Mouse (Mus musculus) adipocyte (in vitro differentiated cells): Measurements from ENCODE around the gene Armh3.
"Not testable (repeated sequence)": the region's sequence is repeated elsewhere in the genome, so short reads cannot be mapped to it uniquely, and the experiment has no call there.

Source experiments
- DNase-seq: peaks from one replicate; pipeline ENCODE4 v3.0.0-alpha.2; 2016; ENCODE audit warnings: low spot score

Gene Armh3

DNA sequence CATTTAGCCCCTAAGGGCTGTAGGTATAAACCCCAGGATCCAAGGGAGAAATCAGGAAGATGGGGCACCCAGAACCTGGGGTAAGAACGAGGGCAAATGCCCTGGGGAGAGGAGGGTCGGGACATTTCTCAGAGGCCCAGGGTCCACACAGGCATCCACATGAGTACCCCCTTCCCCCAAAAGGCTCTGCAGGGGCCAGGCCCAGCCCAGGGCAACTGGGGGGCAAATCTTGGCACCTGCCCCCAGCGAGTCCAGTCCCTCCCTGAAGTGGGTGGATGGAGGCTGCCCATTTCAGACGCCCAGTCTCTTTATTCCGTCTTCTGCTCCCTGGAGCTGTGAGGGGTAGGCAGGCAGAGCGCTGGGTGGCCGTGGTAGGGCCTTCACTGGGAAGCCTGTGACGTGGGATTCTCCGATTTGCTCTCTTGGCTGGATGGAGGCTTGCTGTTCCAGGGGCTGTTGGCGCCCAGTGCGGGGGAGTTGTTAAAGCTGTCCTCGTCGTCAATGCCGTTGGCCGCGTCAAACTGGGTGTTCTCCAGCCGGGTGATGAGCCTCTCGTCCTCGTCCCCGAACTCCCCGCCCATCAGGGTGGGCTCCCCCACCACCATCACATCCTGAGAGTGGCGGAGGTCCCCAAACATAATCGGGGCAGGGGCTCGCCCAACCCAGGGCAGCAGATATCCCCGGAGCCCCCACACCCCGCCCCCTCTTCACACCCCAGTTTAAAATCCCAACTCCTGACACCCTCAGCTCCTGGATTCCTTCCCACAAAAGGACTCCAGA is 34.6 kb upstream of the Armh3 start:
- DNase-seq: no peak

- DNase-seq: peak; percentile 28
Observed at GRCm38 (mm10) chr19:46031689-46032432, 33.6 kb upstream of the Armh3 start.

GRCm38 (mm10) chr19:46030196-46030983 is 32.1 kb upstream of the Armh3 start:
- DNase-seq: no peak

GRCm38 (mm10) chr19:46029652-46030051 is 31.4 kb upstream of the Armh3 start:
- no peak for DNase-seq

DNA sequence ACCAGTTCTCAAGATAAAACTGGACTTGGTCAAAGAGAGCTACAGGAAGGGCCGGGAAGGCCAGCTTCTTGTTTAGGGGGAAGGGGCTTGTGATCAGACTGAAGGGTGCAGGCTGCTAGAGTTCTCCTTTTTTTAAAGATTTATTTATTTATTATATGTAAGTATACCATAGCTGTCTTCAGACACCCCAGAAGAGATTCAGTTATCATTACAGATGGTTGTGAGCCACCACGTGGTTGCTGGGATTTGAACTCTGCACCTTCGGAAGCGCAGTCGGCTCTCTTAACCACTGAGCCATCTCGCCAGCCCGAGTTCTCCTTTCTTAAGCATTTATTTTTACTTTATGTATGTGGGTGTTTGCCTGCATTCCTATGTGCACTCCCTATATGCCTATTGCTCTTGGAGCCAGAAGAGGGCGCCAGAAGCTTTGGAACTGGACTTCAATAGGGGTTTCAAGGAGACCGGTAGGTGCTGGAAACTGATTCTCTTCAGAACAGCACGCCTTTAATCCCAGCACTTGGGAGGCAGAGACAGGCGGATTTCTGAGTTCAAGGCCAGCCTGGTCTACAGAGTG is 30.5 kb upstream of the Armh3 start:
- DNase-seq: peak; percentile 20

- DNase-seq: no peak
Observed at GRCm38 (mm10) chr19:46026567-46026966, 28.3 kb upstream of the Armh3 start.

DNA sequence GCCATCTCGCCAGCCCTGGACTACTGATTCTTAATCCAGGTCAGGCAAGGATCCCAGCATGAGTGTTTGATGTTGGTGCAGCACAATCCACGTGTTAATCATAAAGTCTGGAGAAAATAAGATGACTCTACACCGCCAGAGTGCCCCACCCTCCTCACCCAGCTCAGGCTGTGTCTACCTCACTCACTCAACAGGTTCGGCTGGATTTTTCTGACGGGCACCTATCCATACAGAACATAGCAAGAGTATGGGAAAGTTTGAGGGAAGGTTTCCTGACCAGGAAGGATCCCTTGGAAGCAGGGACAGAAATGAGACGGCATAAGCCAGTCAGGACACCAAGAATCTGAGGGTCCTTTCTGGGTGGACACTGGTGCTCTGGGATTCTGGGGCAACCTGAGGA is 26.7 kb upstream of the Armh3 start:
- no peak for DNase-seq

DNA sequence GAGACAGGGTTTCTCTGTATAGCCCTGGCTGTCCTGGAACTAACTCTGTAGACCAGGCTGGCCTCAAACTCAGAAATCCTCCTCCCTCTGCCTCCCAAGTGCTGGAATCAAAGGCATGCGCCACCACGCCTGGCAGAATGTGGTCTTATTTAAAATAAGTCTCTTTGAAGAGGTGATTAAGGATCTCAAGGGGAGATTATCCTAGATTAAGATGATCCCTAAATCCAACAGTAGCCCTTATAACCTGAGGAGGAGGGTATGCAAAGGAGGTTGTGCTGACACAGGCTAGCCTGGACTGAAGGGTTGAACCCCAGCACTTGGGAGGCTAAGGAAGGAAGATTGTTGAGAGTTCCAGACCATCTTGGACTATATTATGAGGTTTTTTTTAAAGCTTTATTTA is 17.7 kb upstream of the Armh3 start:
- DNase-seq: no peak

DNA sequence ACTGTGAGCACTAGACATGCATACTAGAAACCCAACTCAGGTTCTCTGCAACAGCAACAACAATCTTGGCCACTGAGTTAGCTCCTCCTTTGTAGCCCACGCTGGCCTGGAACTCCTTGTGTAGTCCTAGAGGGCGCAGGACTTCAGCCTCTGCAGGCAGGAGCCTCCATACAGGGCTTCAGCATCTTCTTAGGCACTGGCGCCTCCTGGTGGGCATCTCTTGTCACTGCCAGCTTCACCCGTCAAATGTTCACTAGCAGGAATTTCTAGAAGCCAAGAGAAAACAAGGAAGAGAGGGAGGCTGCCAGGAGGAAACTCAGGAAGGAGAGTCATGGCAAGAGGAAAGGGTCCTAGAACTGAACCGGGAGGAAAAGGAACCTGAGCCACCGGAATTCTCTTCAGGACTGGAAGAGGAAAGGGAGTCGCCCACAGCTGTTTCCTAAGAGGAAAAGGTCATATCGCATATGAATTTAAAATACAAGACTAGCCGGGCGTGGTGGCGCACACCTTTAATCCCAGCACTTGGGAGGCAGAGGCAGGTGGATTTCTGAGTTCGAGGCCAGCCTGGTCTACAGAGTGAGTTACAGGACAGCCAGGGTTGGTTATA is 16.4 kb upstream of the Armh3 start:
- peak; percentile 94 for DNase-seq

GRCm38 (mm10) chr19:46005680-46006079 is 7.4 kb upstream of the Armh3 start:
- DNase-seq: no peak

- no peak for DNase-seq
Observed at GRCm38 (mm10) chr19:46004814-46005466, 6.7 kb upstream of the Armh3 start.

DNA sequence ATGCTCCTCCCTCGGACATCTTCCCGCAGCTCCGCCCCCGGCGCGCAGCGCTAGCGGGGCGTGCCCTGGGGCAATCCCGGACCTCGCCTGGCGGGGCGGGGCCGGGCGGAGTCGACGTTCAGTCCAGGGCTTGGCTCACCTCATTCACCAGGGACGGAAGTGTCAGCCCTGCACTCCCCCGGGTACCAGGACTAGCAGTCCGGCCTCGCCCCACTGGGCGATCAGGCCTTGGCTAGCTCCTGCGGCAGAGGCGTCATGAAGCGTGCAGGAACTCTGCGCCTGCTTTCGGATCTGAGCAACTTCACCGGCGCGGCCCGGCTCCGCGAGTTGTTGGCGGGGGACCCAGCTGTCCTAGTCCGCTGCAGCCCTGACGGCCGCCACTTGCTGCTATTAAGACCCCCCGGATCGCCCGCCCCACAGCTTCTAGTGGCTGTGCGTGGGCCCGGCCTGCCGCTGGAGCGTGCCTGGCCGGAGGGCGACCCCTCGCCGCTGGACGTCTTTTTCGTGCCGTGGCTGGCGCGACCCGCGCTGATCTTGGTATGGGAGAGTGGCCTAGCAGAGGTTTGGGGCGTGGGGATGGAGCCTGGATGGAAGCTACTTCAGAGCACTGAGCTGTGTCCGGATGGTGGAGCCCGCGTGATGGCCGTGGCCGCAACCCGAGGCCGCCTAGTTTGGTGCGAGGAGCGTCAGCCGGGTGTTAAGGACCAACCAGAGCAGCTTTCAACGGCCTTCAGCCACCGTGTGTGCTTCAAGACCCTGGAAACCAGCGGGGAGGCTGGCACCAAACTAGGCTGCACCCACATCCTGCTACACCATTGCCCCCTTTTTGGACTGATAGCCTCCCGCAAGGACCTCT is 5.3 kb upstream of the Armh3 start, which contains the start of gene Hps6:
Gene Hps6, plus strand, starts transcription at position 138 of the 856 bp plus-strand sequence.
- peak; percentile 84 for DNase-seq

DNA sequence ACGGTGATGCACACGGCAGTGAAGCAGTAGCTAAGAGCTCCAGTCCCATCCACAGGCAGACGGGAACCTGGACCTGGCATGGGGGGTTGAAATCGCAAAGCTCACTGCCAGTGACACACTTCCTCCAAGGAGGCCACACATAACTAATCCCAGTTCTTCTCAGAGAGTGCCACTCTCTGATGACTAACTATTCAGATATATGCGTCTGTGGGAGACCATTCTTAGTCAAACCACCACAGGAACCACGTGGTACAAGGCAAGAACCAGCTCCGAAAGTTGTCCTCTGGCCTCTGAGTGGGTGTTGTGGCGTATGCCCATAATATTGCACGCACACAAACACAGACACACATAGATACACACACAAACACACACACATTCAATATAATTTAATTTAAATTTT is 4.0 kb upstream of the Armh3 start:
- no peak for DNase-seq

DNA sequence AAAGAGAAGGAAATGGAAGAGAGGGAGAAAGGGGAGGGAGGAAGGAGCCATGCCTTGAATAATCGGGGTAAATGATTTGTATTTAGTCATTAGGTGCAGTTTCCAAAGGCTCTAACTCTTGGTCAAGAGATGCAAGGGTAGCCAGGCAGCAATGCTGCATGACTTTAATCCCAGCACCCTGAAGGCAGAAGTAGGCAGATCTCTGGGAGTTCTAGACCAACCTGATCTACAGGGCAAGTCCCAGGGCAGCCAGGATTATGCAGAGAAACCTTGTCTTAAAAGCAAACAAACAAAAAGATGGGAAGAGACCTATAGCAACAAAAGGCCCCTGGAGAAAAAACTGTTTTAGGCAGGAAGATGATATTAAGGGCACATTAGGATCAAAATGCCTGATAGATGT is 1.1 kb upstream of the Armh3 start:
- no peak for DNase-seq

DNA sequence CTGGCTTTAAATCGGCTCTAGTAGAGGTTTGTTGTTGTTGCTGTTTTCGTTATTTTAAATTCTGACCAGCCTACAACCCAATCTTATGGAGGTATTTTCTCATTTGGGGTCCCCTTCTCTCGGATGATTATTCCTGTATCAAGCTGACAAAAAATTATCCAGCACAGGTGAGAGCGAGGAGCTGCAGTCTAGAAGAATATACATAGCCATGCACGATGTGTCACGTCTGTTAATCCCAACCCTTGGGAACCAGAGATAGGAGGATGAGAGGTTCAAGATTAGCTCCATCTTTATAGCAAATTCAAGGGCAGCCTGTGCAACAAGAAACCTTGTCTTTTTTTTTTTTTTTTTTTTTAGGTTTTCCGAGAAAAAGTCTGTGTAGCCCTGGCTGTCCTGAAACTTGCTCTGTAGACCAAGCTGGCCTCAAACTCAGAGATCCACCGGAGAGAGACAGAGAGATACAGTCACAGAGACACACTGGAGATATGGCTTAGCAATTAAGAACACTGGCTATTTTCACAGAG is 468 bp upstream of the Armh3 start:
- DNase-seq: no peak

- no peak for DNase-seq
Observed at GRCm38 (mm10) chr19:45997365-45997764, 923 bp downstream of the Armh3 start.

- DNase-seq: no peak
Observed at GRCm38 (mm10) chr19:45993981-45994737, 4.1 kb downstream of the Armh3 start.

- not testable (repeated sequence) for DNase-seq
Observed at GRCm38 (mm10) chr19:45993441-45993840, 4.8 kb downstream of the Armh3 start.

DNA sequence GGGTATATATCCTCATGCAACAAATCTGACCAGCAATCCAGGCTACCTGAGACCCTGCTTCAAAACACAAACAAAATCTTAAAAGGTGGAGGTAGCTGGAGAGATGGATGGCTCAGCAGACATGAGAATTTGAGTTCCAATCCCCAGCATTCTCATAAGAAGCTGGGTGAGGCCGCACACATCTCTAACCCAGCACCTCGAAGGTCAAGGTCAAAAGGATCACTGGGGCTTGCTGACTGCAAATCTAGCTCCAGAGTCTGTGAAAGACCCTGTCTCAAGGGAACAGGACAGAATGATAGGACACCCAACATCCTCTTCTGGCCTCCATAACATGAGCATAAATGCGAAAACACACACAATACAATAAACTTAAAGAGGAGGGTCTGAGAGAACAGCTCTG is 7.1 kb downstream of the Armh3 start:
- no peak for DNase-seq
